Mouse (Mus musculus): ENCODE measurements around the gene Hspa12a.

DNA sequence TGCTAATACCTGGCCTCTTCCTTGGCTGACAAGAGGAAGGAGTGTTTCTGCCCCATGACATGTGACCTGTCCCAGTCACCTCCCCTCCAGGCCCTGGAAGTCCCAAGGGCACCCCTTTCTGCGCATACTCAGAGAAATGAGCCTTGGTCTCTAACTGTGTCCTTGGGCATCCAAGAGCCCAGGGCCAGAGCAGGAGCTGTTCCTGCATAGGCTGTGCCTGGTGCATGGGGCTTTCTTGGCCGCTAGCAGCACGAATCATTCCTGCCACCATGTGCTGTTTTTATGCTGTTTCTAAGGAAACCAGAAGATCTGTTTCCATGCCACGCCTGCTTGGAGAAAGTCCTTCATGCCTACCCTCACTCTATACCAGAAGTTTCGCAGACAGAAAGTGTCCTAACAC is 132.9 kb downstream of the Hspa12a start:
- no peak for TF ChIP-seq MAFK (IDR thresholded peaks at IDR 0.05; ENCODE audit: insufficient read depth, low read depth, low read length)
- no peak for TF ChIP-seq HCFC1 (IDR thresholded peaks at IDR 0.05; ENCODE audit: borderline replicate concordance, insufficient read depth, low read length)
- TF ChIP-seq ZC3H11A (IDR thresholded peaks at IDR 0.05; ENCODE audit: borderline replicate concordance, low read depth, low read length) = no peak
- no peak for TF ChIP-seq ZNF384 (IDR thresholded peaks at IDR 0.05; ENCODE audit: low read depth, low read length)
- no peak for TF ChIP-seq CHD2 (IDR thresholded peaks at IDR 0.05; ENCODE audit: low read depth, low read length)
